Mouse (Mus musculus): Measurements from ENCODE around the gene Gm49333.

DNA sequence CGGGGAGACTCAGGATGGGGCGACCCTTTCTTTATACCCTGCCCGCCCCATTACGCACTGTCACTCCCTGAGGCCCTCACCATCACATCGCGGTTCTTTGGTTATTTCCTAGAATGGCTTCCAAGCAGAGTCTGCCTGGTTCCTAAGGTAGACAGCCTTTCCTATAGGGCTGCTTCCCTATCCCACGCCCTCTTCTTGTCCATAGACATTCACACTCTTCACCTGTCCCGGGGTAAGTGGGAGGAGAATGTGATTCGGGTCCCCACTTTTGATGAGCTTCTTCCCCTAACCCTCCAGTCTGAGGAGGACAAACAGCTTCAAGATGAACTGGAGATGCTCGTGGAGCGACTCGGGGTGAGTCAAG, 40.5 kb downstream of the Gm49333 start:
- no peak for TF ChIP-seq CTCF (IDR thresholded peaks at IDR 0.05; ENCODE audit: low read depth, low read length)
- TF ChIP-seq POLR2A (IDR thresholded peaks at IDR 0.05; ENCODE audit: extremely low read depth, insufficient read depth, low read length) = no peak
